Mouse (Mus musculus) stomach, postnatal 0 days (tissue): ENCODE results near the gene Plce1.

ENCODE experiments used
- CTCF ChIP-seq: IDR thresholded peaks from 2 replicates; pipeline ENCODE4 v1.5.1; 2016; ENCODE audit warnings: antibody characterized with exemption, low read depth, mild to moderate bottlenecking, moderate library complexity
- EP300 ChIP-seq: optimal IDR thresholded peaks from 2 replicates; pipeline ENCODE3; 2016; ENCODE audit warnings: antibody characterized with exemption

GRCm38 (mm10) chr19:38679520-38679919, 198.6 kb downstream of the Plce1 start:
- no peak for TF ChIP-seq EP300
- TF ChIP-seq CTCF, result no peak
